Mouse (Mus musculus) gastrocnemius, postnatal 14 days (tissue): Measurements from ENCODE around the gene Efhd1. TPM values are rescaled to one million over a fixed set of nuclear protein-coding genes. Genes with fewer than 3 reads are reported as not detected.
A peak's percentile ranks its signal among the peaks of the same experiment; 100 is the strongest.

Experiments used
- DNase-seq: peaks from one replicate; pipeline ENCODE4 v3.0.0; 2021; ENCODE audit warnings: mixed read lengths
- intact Hi-C: fragments of 180-260 bp; cut with DNase I; formaldehyde crosslinking; loops from one replicate; pipeline ENCODE4 v1.15.1; 2025; ENCODE audit warnings: low total_unique reads
- total RNA-seq, 2 experiments: library from RNA; stranded (reverse); gene quantifications; 2 replicates each; pipeline ENCODE4 v1.2.3; 2021

The Efhd1 gene
- total RNA-seq, 2 experiments from 2014 or later, result 5.8 to 14.6 TPM

GRCm38 (mm10) chr1:87294951-87295350, 30.8 kb downstream of the Efhd1 start:
- DNase-seq, result no peak
- intact Hi-C loops, result no loop called here

GRCm38 (mm10) chr1:87297346-87297925, 33.3 kb downstream of the Efhd1 start:
- intact Hi-C loops, result no loop called here
- no peak for DNase-seq

- intact Hi-C loops, result no loop called here
- DNase-seq, result no peak
Measured at GRCm38 (mm10) chr1:87300360-87301286, 36.5 kb downstream of the Efhd1 start.

GRCm38 (mm10) chr1:87301971-87302370, 37.8 kb downstream of the Efhd1 start:
- intact Hi-C loops, result no loop called here
- no peak for DNase-seq

GRCm38 (mm10) chr1:87308952-87309351, 44.8 kb downstream of the Efhd1 start:
- intact Hi-C loops, result no loop called here
- DNase-seq, result no peak

- no peak for DNase-seq
- intact Hi-C loops, result no loop called here
Measured at GRCm38 (mm10) chr1:87309621-87310020, 45.5 kb downstream of the Efhd1 start.

- intact Hi-C loops, result no loop called here
- no peak for DNase-seq
Measured at GRCm38 (mm10) chr1:87312681-87313080, 48.5 kb downstream of the Efhd1 start.

GRCm38 (mm10) chr1:87313116-87313515, 49.0 kb downstream of the Efhd1 start:
- intact Hi-C loops, result no loop called here
- DNase-seq, result no peak

- intact Hi-C loops, result no loop called here
- no peak for DNase-seq
Measured at GRCm38 (mm10) chr1:87313843-87314570, 49.8 kb downstream of the Efhd1 start.

- intact Hi-C loops, result no loop called here
- no peak for DNase-seq
Measured at GRCm38 (mm10) chr1:87315431-87315830, 51.3 kb downstream of the Efhd1 start.

- DNase-seq, result no peak
- intact Hi-C loops, result no loop called here
Measured at GRCm38 (mm10) chr1:87315894-87316293, 51.7 kb downstream of the Efhd1 start.

GRCm38 (mm10) chr1:87316672-87317071, 52.5 kb downstream of the Efhd1 start:
- DNase-seq, result no peak
- intact Hi-C loops, result no loop called here

GRCm38 (mm10) chr1:87321071-87321470, 56.9 kb downstream of the Efhd1 start:
- intact Hi-C loops, result no loop called here
- no peak for DNase-seq

- no peak for DNase-seq
- intact Hi-C loops, result no loop called here
Measured at GRCm38 (mm10) chr1:87322778-87323177, 58.6 kb downstream of the Efhd1 start.

- intact Hi-C loops, result no loop called here
- DNase-seq, result no peak
Measured at GRCm38 (mm10) chr1:87324649-87325048, 60.5 kb downstream of the Efhd1 start.

- DNase-seq, result peak; percentile 98
- intact Hi-C loops, result no loop called here
Measured at GRCm38 (mm10) chr1:87326742-87327163, 62.6 kb downstream of the Efhd1 start, which contains the start of gene Gigyf2. Gigyf2 (plus strand) TSS chr1:87326998.

- intact Hi-C loops, result no loop called here
- peak; percentile 57 for DNase-seq
Measured at GRCm38 (mm10) chr1:87327165-87327861, 63.1 kb downstream of the Efhd1 start.

GRCm38 (mm10) chr1:87331774-87332173, 67.6 kb downstream of the Efhd1 start:
- intact Hi-C loops, result no loop called here
- no peak for DNase-seq

GRCm38 (mm10) chr1:87350576-87350975, 86.4 kb downstream of the Efhd1 start:
- intact Hi-C loops, result no loop called here
- no peak for DNase-seq

- no peak for DNase-seq
- intact Hi-C loops, result no loop called here
Measured at GRCm38 (mm10) chr1:87360276-87360675, 96.1 kb downstream of the Efhd1 start.
